Mouse (Mus musculus) cortical plate, adult 2 months (tissue): ENCODE measurements around the gene Cpn2. TPM values are rescaled to one million over a fixed set of nuclear protein-coding genes. Genes with fewer than 3 reads are reported as not detected.

Experiments
- H3K27ac ChIP-seq: fragments of 200-500 bp; 2 replicates; pipeline ENCODE4 v1.5.1; 2012; ENCODE audit warnings: low read length, control low read depth, inconsistent platforms; ENCODE audit not compliant: insufficient read depth
- H3K4me1 ChIP-seq: fragments of 200-500 bp; 2 replicates; pipeline ENCODE4 v1.6.1; 2011; ENCODE audit warnings: low read length; ENCODE audit not compliant: control insufficient read depth, insufficient read depth
- H3K4me3 ChIP-seq: fragments of 200-500 bp; 2 replicates; pipeline ENCODE4 v1.5.1; 2011; ENCODE audit warnings: mild to moderate bottlenecking, low read length, control low read depth; ENCODE audit not compliant: insufficient read depth
- CTCF ChIP-seq: fragments of 200-500 bp; IDR thresholded peaks from 2 replicates; pipeline ENCODE4 v1.5.1; 2011; ENCODE audit warnings: mild to moderate bottlenecking, control low read depth, low read length; ENCODE audit not compliant: insufficient read depth; ENCODE audit errors: extremely low read depth
- POLR2A ChIP-seq: fragments of 200-500 bp; IDR thresholded peaks from 2 replicates; pipeline ENCODE4 v1.6.1; 2011; ENCODE audit warnings: mild to moderate bottlenecking, low read length, control low read depth; ENCODE audit not compliant: insufficient read depth; ENCODE audit errors: extremely low read depth
- polyA plus RNA-seq: library from polyadenylated mRNA; depleted of rRNA; stranded (reverse); fragments of >200 nt; gene quantifications from 2 replicates; pipeline ENCODE4 v1.2.3, GENCODE M21; 2012

Cpn2 gene
- polyA plus RNA-seq, 1 experiment, result not detected

DNA sequence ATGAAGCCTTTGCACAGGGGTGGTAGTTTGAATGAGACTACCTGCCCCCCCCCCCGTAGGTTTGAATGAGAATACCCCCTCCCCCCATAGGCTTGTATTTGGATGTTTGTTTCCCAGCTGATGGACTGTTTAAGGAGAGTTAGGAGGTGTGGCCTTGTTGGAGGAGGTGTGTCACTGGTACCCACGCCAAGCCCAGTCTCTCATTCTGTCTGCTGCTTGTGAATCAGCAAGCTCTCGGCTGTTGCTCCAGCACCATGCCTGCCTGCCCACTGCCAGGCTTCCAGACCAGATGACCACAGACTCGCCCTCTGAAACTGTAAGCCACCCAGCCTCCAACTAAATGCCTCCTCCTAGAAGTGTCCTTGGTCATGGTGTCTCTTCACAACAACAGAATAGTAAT lies 4.1 kb downstream of the Cpn2 start:
- H3K4me1 ChIP-seq, result no peaks in the 10 kb centered on the region
- H3K27ac ChIP-seq, result no peak overlapping the region
- TF ChIP-seq POLR2A (no peak), CTCF (no peak)
- H3K4me3 ChIP-seq, result no peak overlapping the region

DNA sequence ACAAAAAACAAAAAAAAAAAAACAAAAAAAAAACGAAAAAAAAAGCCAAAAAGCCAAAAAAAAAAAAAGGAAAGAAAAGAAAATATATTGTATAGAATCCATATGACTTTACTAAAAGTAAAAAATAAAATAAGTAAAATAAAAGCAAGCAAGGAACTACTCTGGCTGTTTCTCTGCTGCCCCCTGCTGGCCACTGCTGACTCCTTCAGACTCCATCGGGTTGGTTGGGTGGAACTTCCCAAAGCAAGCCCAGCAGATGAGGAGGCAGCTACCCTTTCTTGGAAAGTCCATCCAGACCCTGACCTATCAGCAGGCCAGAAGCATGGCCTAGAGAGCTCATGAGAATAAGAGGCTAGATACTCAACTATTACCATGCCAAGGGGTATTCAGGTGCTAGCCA lies 4.6 kb downstream of the Cpn2 start:
- Histone ChIP-seq H3K4me1 (no peaks in the 10 kb centered on the region), H3K4me3 (no peak overlapping the region), H3K27ac (no peak overlapping the region)
- no peak for TF ChIP-seq POLR2A
- peak; percentile 81 for TF ChIP-seq CTCF

DNA sequence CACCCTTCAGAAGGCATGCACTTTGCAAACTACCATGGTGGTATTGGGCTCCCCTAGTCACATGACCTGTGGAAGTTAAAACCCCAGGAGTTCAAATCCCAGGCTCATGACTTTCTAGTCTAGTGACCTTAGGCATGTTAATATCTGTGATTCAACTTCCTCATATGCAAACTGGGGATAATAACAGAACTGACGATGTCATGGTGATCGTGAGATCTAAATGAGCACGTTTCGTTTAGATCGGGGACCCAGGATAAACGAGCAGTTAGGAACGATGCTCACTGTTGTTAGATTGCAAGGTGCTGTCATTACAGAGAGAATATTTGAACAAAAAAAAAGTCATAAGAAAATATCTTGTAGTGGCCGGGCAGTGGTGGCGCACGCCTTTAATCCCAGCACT lies 5.1 kb downstream of the Cpn2 start:
- Histone ChIP-seq H3K4me1 (no peaks in the 10 kb centered on the region), H3K27ac (no peak overlapping the region), H3K4me3 (no peak overlapping the region)
- TF ChIP-seq POLR2A (no peak), CTCF (no peak)

DNA sequence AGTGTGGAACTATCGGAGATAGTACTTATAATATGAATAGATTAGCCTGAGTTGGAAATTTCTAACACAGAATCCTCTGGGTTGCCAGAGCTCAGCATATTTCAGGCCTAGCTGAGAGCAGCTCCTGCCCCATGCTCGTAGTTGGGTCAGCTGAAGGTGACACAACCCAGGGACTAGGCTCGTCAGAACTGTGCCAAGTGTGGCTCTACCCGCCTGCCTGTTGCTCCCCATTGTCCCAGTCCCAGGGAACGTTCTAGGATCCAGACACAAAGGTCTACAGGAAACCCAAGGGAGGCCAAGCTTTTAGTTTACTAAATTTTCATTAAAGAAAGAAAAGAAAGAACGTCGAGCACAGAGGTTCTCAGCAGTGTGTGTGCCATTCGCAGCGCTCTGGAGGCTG lies 6.0 kb downstream of the Cpn2 start:
- TF ChIP-seq CTCF (no peak), POLR2A (no peak)
- no peak overlapping the region for H3K27ac ChIP-seq
- H3K4me1 ChIP-seq, result no peaks in the 10 kb centered on the region
- H3K4me3 ChIP-seq, result no peak overlapping the region

DNA sequence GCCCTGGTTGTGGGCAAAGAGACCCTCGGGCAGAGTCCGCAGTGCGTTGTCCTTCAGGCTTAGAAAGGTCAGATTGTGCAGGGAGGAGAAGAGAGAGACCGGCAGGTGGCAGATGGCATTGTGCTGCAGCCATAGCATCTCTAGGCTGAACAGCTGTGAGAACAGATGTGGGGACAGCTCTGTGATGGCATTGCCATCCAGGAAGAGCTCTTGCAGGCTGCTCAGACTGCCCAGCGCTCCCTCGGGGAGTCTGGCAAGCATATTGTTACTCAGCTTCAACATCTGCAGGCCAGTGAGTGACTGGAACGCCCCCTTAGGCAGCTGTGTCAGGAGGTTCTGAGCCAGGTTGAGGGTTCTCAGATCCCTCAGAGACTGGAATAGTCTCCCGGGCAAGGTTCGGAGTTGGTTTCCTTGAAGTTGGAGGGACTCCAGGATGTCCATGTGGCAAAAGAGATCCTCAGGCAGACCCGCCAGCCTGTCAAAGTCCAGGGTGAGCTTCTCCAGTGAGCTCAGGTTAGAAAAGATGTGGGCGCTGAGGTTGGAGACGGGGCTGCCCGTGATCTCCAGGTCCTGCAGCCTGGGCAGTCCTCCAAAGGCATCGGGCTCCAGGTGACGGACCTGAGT lies 7.2 kb downstream of the Cpn2 start:
- Histone ChIP-seq H3K4me3 (no peak overlapping the region), H3K27ac (no peak overlapping the region), H3K4me1 (no peaks in the 10 kb centered on the region)
- TF ChIP-seq POLR2A, result no peak
- no peak for TF ChIP-seq CTCF

DNA sequence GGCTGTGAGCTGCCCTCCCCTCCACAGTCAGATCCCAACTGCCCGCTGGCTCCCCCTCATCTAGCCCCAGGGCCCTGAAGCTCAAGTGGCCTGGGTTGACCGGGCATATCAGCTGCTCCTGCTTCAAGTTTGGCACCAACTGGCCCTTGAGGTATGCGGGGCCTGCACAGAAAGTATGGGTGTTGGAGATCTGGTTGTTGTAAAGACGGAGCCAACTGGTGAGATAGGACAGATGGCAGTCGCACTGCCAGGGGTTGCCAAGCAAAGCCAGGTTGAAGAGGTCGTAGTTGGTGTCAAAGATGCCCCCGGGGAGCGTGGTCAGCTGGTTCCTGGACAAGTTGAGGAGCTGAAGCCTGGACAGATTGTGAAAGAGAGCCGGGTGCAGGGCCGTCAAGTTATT lies 7.9 kb downstream of the Cpn2 start:
- Histone ChIP-seq H3K4me3 (no peak overlapping the region), H3K4me1 (no peaks in the 10 kb centered on the region), H3K27ac (no peak overlapping the region)
- TF ChIP-seq CTCF (no peak), POLR2A (no peak)

DNA sequence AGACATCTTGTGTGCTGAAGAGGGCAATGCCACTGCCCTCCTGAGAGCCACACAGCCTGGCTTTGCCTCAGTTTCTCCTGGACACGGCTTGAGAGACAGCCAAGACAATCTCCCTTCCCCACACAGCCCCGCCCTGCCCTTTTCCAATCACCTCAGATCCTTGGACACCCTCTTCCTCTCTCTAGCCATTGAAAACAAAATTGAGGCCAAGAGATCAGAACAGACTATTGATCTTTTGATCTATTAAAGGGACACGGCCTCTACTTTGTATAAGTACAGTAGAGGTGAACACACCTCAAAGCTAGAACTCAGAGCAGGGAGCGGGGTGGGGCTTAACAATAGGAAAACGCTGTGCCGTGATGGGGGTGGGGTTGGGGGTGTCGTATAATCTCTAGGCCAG lies 8.9 kb downstream of the Cpn2 start:
- Histone ChIP-seq H3K4me3 (no peak overlapping the region), H3K27ac (no peak overlapping the region), H3K4me1 (no peaks in the 10 kb centered on the region)
- TF ChIP-seq CTCF, result no peak
- no peak for TF ChIP-seq POLR2A

DNA sequence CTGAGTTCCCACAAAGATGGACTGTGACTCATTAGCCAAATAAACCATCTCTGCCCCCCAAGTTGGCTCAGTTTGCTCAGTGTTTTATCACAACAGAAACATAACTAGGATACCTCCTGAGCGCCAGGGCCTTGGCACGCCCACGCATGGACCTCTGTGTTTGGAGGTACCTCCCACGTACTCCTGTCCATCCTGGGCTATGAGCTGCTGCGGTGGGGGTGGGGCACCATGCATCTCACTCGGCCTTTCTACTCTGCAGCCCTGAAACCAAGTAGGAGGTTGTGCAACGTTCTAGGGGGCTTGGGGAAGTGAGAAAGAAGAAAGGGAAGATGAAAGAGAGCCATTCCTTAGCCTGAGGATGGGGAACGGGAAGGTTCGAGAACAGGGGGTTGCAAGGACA lies 9.6 kb downstream of the Cpn2 start:
- Histone ChIP-seq H3K4me3 (no peak overlapping the region), H3K4me1 (no peaks in the 10 kb centered on the region), H3K27ac (no peak overlapping the region)
- no peak for TF ChIP-seq CTCF
- no peak for TF ChIP-seq POLR2A

DNA sequence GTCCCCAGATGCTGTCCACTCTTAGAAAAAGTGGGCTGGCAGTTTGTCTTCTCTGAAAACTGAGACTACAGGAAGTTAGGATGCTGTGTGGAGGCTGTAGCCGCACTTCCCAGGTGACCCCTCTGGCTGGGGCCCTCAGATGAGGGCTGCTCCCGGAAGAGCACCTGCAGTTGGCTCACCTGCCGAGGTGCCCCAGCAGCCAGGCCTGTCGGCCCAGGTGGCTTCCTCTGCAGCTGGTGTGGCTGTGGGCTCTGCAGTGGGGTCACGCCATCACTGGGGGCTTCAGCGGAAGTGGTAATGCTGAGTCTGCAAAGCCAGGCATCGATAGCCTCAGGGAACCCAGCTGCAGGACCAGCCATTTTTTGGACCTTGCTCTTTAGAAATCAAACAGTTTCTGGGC lies 12.2 kb downstream of the Cpn2 start:
- Histone ChIP-seq H3K4me1 (no peaks in the 10 kb centered on the region), H3K27ac (no peak overlapping the region), H3K4me3 (no peak overlapping the region)
- TF ChIP-seq CTCF, result no peak

DNA sequence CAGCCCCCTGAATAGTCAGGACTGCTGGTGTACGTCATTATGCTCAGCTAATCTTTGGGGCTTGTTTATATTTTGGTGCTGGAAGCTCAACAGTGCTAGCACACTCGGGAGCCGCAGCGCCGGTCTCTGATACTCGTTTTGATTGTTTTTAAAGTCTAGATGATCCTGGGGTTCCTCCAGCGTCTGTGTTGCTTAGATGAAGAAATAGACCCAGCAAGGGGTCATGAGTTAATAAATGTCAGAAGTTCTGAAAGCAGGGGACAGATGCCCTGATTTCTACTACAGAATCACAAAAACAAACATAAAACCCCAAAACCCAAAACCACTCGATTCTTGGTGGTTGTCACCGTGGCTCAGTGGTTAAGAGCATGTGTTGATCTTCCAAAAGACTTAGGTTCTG lies 13.4 kb downstream of the Cpn2 start:
- no peak overlapping the region for H3K4me3 ChIP-seq
- H3K27ac ChIP-seq, result no peak overlapping the region
- no peaks in the 10 kb centered on the region for H3K4me1 ChIP-seq
- no peak for TF ChIP-seq CTCF
- no peak for TF ChIP-seq POLR2A
